Mouse (Mus musculus) heart, adult 2 months (tissue): ENCODE results near the gene Lmbr1l.

Experiments used
- CTCF ChIP-seq: fragments of 200-600 bp; IDR thresholded peaks from 2 replicates; pipeline ENCODE4 v1.8.1; 2022; ENCODE audit warnings: antibody characterized with exemption, mild to moderate bottlenecking, moderate library complexity
- POLR2A ChIP-seq: fragments of 200-500 bp; IDR thresholded peaks from 2 replicates; pipeline ENCODE4 v1.6.1; 2011; ENCODE audit warnings: mild to moderate bottlenecking, low read depth, low read length, control low read depth; ENCODE audit not compliant: insufficient read depth

DNA sequence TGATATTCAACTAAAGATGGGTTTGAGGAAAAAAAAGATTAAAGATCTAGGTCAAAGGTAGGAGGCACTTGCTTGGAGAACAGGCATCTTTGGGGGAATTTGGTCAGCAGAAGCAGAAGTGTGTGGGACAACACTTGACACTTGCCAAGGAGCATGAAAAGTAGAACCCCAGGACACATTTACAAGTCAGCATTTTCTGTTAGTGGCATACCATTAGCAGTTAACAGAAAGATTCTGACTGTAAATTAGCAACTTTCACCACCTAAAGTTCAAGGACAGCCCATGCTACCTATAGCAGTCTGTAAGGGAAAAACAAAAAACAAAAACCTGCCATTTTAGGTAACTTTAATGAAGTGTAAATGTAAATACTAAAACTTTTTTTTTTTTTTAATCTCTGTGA, 30.4 kb upstream of the Lmbr1l start:
- TF ChIP-seq POLR2A: no peak
- no peak for TF ChIP-seq CTCF
